Mouse (Mus musculus) embryonic facial prominence, embryonic 14.5 days (tissue): ENCODE data around the gene Sec16a. TPM values are rescaled to one million over a fixed set of nuclear protein-coding genes. Genes with fewer than 3 reads are reported as not detected.

Experiments
- ATAC-seq: fragments of 200-750 bp; cut with Nextera tagmentation; 2 replicates; pipeline ENCODE4 v1.8.0; 2017; ENCODE audit warnings: low read depth, moderate number of reproducible peaks, moderate TSS enrichment
- DNase-seq: peaks from one replicate; pipeline ENCODE4 v3.0.0-alpha.2; 2015; ENCODE audit warnings: low spot score
- H3K27ac ChIP-seq: fragments of 300-500 bp; sonication (generic); replicated peaks from 2 replicates; pipeline ENCODE4 v1.5.1; 2014; ENCODE audit warnings: low read depth, mild to moderate bottlenecking, low read length, moderate library complexity
- H3K27me3 ChIP-seq: fragments of 300-500 bp; sonication (generic); replicated peaks from 2 replicates; pipeline ENCODE4 v1.6.1; 2014; ENCODE audit warnings: low read length; ENCODE audit not compliant: control insufficient read depth, insufficient read depth
- H3K36me3 ChIP-seq: fragments of 300-500 bp; sonication (generic); 2 replicates; pipeline ENCODE4 v1.6.1; 2014; ENCODE audit warnings: low read length, mixed read lengths; ENCODE audit not compliant: control insufficient read depth, insufficient read depth
- H3K4me1 ChIP-seq: fragments of 300-500 bp; sonication (generic); 2 replicates; pipeline ENCODE4 v1.6.1; 2014; ENCODE audit warnings: antibody characterized with exemption, low read length; ENCODE audit not compliant: control insufficient read depth, insufficient read depth
- H3K4me2 ChIP-seq: fragments of 300-500 bp; sonication (generic); 2 replicates; pipeline ENCODE4 v1.6.1; 2014; ENCODE audit warnings: low read depth, mild to moderate bottlenecking, low read length, moderate library complexity, mixed read lengths
- H3K4me3 ChIP-seq: fragments of 300-500 bp; sonication (generic); 2 replicates; pipeline ENCODE4 v1.5.1; 2014; ENCODE audit warnings: low read depth, mild to moderate bottlenecking, low read length
- H3K9ac ChIP-seq: fragments of 300-500 bp; sonication (generic); 2 replicates; pipeline ENCODE4 v1.6.1; 2014; ENCODE audit warnings: low read depth, mild to moderate bottlenecking, low read length, moderate library complexity, mixed read lengths
- H3K9me3 ChIP-seq: fragments of 300-500 bp; sonication (generic); 2 replicates; pipeline ENCODE4 v1.6.1; 2016; ENCODE audit warnings: low read length; ENCODE audit not compliant: control insufficient read depth
- WGBS: fragments of 180-500 bp; shearing (Covaris S2); extraction: QIAGEN DNeasy Blood & Tissue Kit; methylation state at CpG from one replicate; pipeline ENCODE4 v1.1.7; 2014; 5-methylcytosine and 5-hydroxymethylcytosine counted together
- polyA plus RNA-seq: library from polyadenylated mRNA; unstranded; fragments of >200 nt; fragmentation: Nextera tagmentation; extraction: Ambion mirVana; gene quantifications from 2 replicates; pipeline ENCODE4 v1.2.1, GENCODE M21; 2014

Gene Sec16a
- polyA plus RNA-seq, 1 experiment from 2014 or later, result 38.6 TPM

DNA sequence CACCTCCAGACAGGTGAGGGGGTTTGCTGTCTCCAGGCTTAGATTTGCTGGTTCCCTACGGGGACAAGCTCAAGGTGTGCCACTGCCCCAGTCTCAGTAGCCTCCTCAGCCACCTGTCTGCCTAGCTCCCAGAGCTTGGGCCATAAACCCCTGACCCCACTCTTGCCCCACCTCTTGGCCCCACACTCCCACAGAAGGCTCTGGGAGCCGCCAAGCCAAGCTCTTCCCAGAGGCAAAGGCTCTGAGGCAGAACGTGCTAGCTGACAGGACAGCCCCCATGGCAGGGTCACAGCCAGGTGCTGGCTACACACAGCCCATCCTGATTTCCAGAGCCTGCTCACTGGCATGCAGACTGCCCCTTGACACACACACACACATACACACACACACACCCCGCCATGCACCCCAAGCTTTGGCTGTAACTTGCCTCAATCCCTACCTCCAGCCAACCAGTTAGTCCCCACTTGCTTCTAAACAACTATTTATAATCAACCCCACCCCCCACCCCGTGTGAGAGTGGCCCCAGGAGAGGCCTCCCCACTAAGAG lies 41.3 kb upstream of the Sec16a start:
- peak overlapping the region; percentile 77 for H3K27ac ChIP-seq
- peaks cover 54% of the 10 kb centered on the region for H3K4me1 ChIP-seq
- peaks cover 35% of the 10 kb centered on the region for H3K36me3 ChIP-seq
- H3K9ac ChIP-seq, result no peak overlapping the region
- ATAC-seq (no peak), DNase-seq (no peak)
- WGBS, result 34% methylated on average over 5 of the region's 5 CpGs
- no peaks in the 10 kb centered on the region for H3K9me3 ChIP-seq
- H3K4me3 ChIP-seq, result no peak overlapping the region
- peak overlapping the region; percentile 15; the same call in 1 of the 2 replicates for H3K4me2 ChIP-seq
- H3K27me3 ChIP-seq, result no peaks in the 10 kb centered on the region

DNA sequence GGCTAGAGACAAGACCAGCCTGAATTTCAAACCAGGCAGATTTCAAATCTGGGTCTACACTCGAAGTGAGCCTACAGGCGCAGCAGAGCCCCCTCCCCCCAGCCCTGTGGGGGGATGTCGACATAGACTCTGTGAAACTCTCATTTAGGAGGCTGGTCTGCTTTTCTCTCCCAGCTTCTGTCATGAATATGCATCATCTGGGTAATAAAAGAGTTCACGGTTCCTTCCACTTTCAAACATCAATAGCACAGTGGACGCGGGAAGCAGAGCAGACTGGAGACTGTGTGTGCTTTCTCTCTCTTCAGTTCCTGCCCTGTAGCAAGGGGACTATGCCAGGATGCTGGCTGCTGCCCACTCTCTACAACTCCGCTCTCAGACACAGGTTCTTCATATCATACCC lies 40.7 kb upstream of the Sec16a start:
- ATAC-seq (no peak), DNase-seq (no peak)
- peaks cover 41% of the 10 kb centered on the region for H3K36me3 ChIP-seq
- no peaks in the 10 kb centered on the region for H3K27me3 ChIP-seq
- H3K27ac ChIP-seq, result 0 out of 2 replicates have a peak overlapping the region, but pooled peaks have one; percentile 77
- H3K4me3 ChIP-seq, result no peak overlapping the region
- WGBS, result 34% methylated on average over 7 of the region's 7 CpGs
- peaks cover 49% of the 10 kb centered on the region for H3K4me1 ChIP-seq
- H3K4me2 ChIP-seq, result no peak overlapping the region
- no peak overlapping the region for H3K9ac ChIP-seq
- H3K9me3 ChIP-seq, result no peaks in the 10 kb centered on the region

GRCm38 (mm10) chr2:26485278-26485677 lies 40.3 kb upstream of the Sec16a start:
- no peak for DNase-seq
- Histone ChIP-seq H3K9ac (no peak overlapping the region), H3K27ac (no peak overlapping the region), H3K27me3 (no peaks in the 10 kb centered on the region), H3K9me3 (no peaks in the 10 kb centered on the region), H3K4me2 (no peak overlapping the region), H3K4me3 (no peak overlapping the region), H3K4me1 (peaks cover 45% of the 10 kb centered on the region), H3K36me3 (peaks cover 46% of the 10 kb centered on the region)
- WGBS, result 82% methylated on average over 9 of the region's 9 CpGs
- no peak for ATAC-seq

DNA sequence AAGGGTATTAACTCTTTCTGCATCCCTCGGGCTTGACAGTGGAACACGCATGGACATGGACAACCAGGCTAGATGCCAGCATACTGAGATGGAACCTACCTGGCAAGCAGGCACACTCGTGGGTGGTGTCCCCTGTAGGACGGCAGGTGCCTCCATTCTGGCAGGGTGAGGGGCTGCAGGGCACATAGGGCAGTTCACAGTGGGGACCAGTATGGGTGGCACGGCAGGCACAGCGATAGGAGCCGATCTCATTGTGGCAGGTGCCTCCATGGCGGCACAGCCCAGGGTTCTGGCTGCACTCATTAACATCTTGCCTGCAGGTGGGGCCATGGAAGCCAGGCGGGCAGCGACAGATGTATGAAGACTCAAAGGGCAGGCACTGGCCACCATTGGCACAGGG lies 39.2 kb upstream of the Sec16a start:
- H3K36me3 ChIP-seq, result peaks cover 57% of the 10 kb centered on the region
- WGBS, result 94% methylated on average over 10 of the region's 10 CpGs
- no peak overlapping the region for H3K9ac ChIP-seq
- DNase-seq (no peak), ATAC-seq (no peak)
- H3K4me1 ChIP-seq, result peaks cover 34% of the 10 kb centered on the region
- no peak overlapping the region for H3K4me2 ChIP-seq
- H3K27ac ChIP-seq, result no peak overlapping the region
- no peak overlapping the region for H3K4me3 ChIP-seq
- H3K27me3 ChIP-seq, result no peaks in the 10 kb centered on the region
- no peaks in the 10 kb centered on the region for H3K9me3 ChIP-seq

- peaks cover 26% of the 10 kb centered on the region for H3K4me1 ChIP-seq
- no peak overlapping the region for H3K4me3 ChIP-seq
- peaks cover 65% of the 10 kb centered on the region for H3K36me3 ChIP-seq
- H3K27me3 ChIP-seq, result no peaks in the 10 kb centered on the region
- no peaks in the 10 kb centered on the region for H3K9me3 ChIP-seq
- WGBS, result 61% methylated on average over 13 of the region's 13 CpGs
- no peak overlapping the region for H3K4me2 ChIP-seq
- DNase-seq, result no peak
- H3K9ac ChIP-seq, result no peak overlapping the region
- no peak overlapping the region; the same call in 1 of the 2 replicates for H3K27ac ChIP-seq
- no peak for ATAC-seq
Measured at GRCm38 (mm10) chr2:26483230-26483869, 38.3 kb upstream of the Sec16a start.

DNA sequence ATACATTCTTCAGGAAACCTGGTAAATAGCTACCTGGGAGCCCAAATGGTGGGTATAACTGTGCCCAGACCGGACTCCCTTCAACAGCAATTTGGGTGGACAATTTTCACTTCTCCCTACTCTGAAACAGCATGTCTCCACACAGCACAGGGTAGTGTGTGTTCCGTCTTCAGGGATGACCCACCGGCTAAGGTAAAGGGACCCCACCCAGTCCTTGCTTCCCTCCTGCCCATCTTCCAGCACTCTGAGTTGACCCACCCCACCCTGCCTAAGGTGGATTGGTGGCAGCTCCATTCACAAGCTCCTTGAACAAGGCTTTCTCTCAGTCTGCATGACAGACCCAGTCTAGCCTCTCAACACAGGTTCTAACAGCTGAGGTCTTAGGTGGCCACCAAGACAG lies 37.8 kb upstream of the Sec16a start:
- Histone ChIP-seq H3K9me3 (no peaks in the 10 kb centered on the region), H3K36me3 (peaks cover 70% of the 10 kb centered on the region), H3K9ac (no peak overlapping the region), H3K4me2 (no peak overlapping the region), H3K4me3 (no peak overlapping the region), H3K27me3 (no peaks in the 10 kb centered on the region), H3K4me1 (peaks cover 21% of the 10 kb centered on the region), H3K27ac (no peak overlapping the region; the same call in 1 of the 2 replicates)
- ATAC-seq, result no peak
- no peak for DNase-seq
- 94% methylated on average over 3 of the region's 3 CpGs for WGBS

DNA sequence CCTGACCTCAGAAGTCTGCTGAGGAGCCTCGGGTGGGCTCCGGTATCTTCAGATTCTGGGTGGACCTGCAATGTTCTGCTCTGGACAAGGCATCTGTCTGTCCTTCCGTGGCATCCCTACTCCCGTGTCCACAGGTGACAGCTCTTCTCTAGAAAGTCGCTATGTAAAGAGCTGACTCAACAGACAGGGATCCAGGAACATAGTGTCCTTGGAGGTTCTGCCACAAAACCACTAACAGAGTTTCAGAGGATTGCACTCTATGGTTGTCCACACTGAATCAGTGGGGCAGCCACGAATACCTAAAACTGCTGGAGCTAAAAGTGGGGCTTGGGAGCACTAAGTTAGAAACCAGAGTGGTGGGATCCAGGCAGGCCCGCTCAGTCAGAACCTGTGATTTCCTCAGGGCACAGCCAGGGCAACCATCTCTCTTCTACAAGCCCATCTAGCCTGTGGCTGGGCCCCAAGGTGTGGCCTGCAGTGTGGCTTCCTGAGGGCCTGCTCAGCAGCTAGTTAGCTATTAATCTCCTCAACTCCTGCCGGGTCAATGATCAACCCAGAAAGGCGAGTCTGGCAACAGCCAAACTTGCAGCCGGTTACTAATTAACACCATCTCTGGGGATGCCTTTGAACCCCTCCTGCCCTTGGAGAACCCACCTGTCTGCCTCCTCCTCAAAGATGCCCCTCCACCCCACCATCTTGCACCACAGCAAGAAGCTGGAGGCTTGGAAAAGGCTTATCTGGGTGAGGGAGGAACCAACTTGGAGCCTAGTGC lies 36.9 kb upstream of the Sec16a start:
- ATAC-seq (no peak), DNase-seq (no peak)
- H3K4me1 ChIP-seq, result peaks cover 11% of the 10 kb centered on the region
- no peak overlapping the region for H3K4me2 ChIP-seq
- no peak overlapping the region for H3K4me3 ChIP-seq
- no peaks in the 10 kb centered on the region for H3K9me3 ChIP-seq
- WGBS, result 74% methylated on average over 10 of the region's 10 CpGs
- no peak overlapping the region for H3K9ac ChIP-seq
- peaks cover 79% of the 10 kb centered on the region for H3K36me3 ChIP-seq
- no peak overlapping the region for H3K27ac ChIP-seq
- H3K27me3 ChIP-seq, result no peaks in the 10 kb centered on the region

- no peak overlapping the region for H3K9ac ChIP-seq
- H3K36me3 ChIP-seq, result peaks cover 89% of the 10 kb centered on the region
- H3K4me2 ChIP-seq, result no peak overlapping the region
- H3K9me3 ChIP-seq, result no peaks in the 10 kb centered on the region
- no peaks in the 10 kb centered on the region for H3K27me3 ChIP-seq
- H3K4me3 ChIP-seq, result no peak overlapping the region
- H3K27ac ChIP-seq, result no peak overlapping the region
- ATAC-seq (no peak), DNase-seq (no peak)
- H3K4me1 ChIP-seq, result peaks cover 2% of the 10 kb centered on the region; the same call in 1 of the 2 replicates
- WGBS, result 92% methylated on average over 12 of the region's 12 CpGs
Measured at GRCm38 (mm10) chr2:26480911-26481310, 35.9 kb upstream of the Sec16a start.
